In the genomic region with DNA sequence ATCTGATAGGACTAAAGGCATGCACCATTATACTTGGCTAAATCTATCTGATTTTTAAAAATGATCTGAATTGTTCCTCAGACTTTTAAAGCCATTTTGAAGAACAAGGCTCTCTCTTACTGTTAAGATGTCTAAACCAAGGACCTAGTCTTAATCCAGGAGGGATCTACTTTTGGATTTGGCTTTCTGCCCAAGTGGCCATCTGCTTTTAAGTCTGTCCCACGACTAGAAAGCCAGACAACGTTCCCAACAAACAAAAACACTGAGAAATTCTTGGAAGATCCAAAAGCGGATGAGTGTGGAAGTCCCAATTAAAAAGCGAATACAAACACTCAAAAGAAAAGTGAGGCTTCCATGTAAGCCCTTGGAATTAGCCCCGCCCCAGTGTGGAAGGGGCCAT, we compare ENCODE assay signal across 12 mouse cellular contexts.
"Had no signal": no experiment of that assay in that cellular context is flagged by ENCODE, and none has a peak within 500 bp of the region (broad histone marks: within the 10 kb centered on the region; RNA-seq: fewer than 3 reads in every experiment).

No protein-coding gene starts in this region.

- DNase-seq: kidney, adult 2 months; kidney, postnatal 14 days; layer of hippocampus, postnatal 36 days; liver, embryonic 13.5 days; liver, postnatal 0 days; spleen, adult 18-20 months; thymus, postnatal 36 days had no signal

- H3K4me3 ChIP-seq: kidney, embryonic 15.5 days; limb, embryonic 15.5 days; liver, embryonic 13.5 days; midbrain, embryonic 13.5 days; stomach, embryonic 15.5 days had no signal

- H3K27ac ChIP-seq: kidney, embryonic 15.5 days; limb, embryonic 15.5 days; liver, embryonic 13.5 days; midbrain, embryonic 13.5 days; stomach, embryonic 15.5 days had no signal

- ATAC-seq: intestine, embryonic 16.5 days; liver, postnatal 0 days; midbrain, embryonic 13.5 days had no signal
